Mouse (Mus musculus) layer of hippocampus, adult 9-10 months (tissue): Measurements from ENCODE around the gene Tnni3k.

Source experiments
- DNase-seq: peaks from one replicate; pipeline ENCODE4 v3.0.0; 2022; ENCODE audit warnings: low spot score

Gene Tnni3k

GRCm38 (mm10) chr3:154949551-154949950, 105.7 kb downstream of the Tnni3k start:
- DNase-seq = no peak

GRCm38 (mm10) chr3:154945688-154946161, 109.5 kb downstream of the Tnni3k start:
- DNase-seq = no peak

- no peak for DNase-seq
These were observed 127.5 kb downstream of the Tnni3k start for GRCm38 (mm10) chr3:154927757-154928156.

GRCm38 (mm10) chr3:154924936-154925335, 130.3 kb downstream of the Tnni3k start:
- no peak for DNase-seq

- DNase-seq = no peak
These were observed 139.6 kb downstream of the Tnni3k start for GRCm38 (mm10) chr3:154915566-154915965.

- DNase-seq = no peak
These were observed 141.6 kb downstream of the Tnni3k start for GRCm38 (mm10) chr3:154913641-154914040.

GRCm38 (mm10) chr3:154896737-154897136, 158.5 kb downstream of the Tnni3k start:
- no peak for DNase-seq

GRCm38 (mm10) chr3:154893225-154893624, 162.0 kb downstream of the Tnni3k start:
- DNase-seq = no peak

GRCm38 (mm10) chr3:154885452-154885851, 169.8 kb downstream of the Tnni3k start:
- no peak for DNase-seq

GRCm38 (mm10) chr3:154885048-154885447, 170.2 kb downstream of the Tnni3k start:
- no peak for DNase-seq

GRCm38 (mm10) chr3:154881428-154881986, 173.7 kb downstream of the Tnni3k start:
- DNase-seq = no peak

- DNase-seq = no peak
These were observed 174.7 kb downstream of the Tnni3k start for GRCm38 (mm10) chr3:154880536-154880939.

- DNase-seq = no peak
These were observed 175.1 kb downstream of the Tnni3k start for GRCm38 (mm10) chr3:154880108-154880507.

GRCm38 (mm10) chr3:154879515-154879914, 175.7 kb downstream of the Tnni3k start:
- no peak for DNase-seq

- DNase-seq = no peak
These were observed 176.1 kb downstream of the Tnni3k start for GRCm38 (mm10) chr3:154879080-154879479.

GRCm38 (mm10) chr3:154868807-154869206, 186.4 kb downstream of the Tnni3k start:
- no peak for DNase-seq

GRCm38 (mm10) chr3:154861921-154862320, 193.3 kb downstream of the Tnni3k start:
- DNase-seq = no peak

GRCm38 (mm10) chr3:154859721-154860120, 195.5 kb downstream of the Tnni3k start:
- DNase-seq = no peak

- no peak for DNase-seq
These were observed 201.9 kb downstream of the Tnni3k start for GRCm38 (mm10) chr3:154853257-154853656.

- DNase-seq = no peak
These were observed 202.9 kb downstream of the Tnni3k start for GRCm38 (mm10) chr3:154852281-154852680.

- no peak for DNase-seq
These were observed 213.0 kb downstream of the Tnni3k start for GRCm38 (mm10) chr3:154842247-154842646.

- no peak for DNase-seq
These were observed 214.1 kb downstream of the Tnni3k start for GRCm38 (mm10) chr3:154841076-154841475.

GRCm38 (mm10) chr3:154837861-154838260, 217.3 kb downstream of the Tnni3k start:
- DNase-seq = no peak

- no peak for DNase-seq
These were observed 219.1 kb downstream of the Tnni3k start for GRCm38 (mm10) chr3:154836137-154836536.
